Mouse (Mus musculus): ENCODE measurements around the gene Ubxn11.

- TF ChIP-seq CTCF (IDR thresholded peaks at IDR 0.05; ENCODE audit: extremely low read depth, insufficient read depth, low read length), result no peak
- no peak for TF ChIP-seq POLR2A (IDR thresholded peaks at IDR 0.05; ENCODE audit: extremely low read depth, insufficient read depth, low read length)
These were observed 11.2 kb upstream of the Ubxn11 start for GRCm38 (mm10) chr4:134091225-134091529.

Measured in cortical plate, adult 2 months (tissue).